Mouse (Mus musculus) CD8-positive naive resting alpha-beta T cell, adult 2 months (primary cell): Measurements from ENCODE around the gene Slc6a14.

ENCODE experiments used
- DNase-seq, 2 experiments: peaks; one replicate each; pipeline ENCODE4 v3.0.0; 2022; ENCODE audit warnings: low read depth in 2 of 2, low spot score in 2 of 2

The Slc6a14 gene

GRCm38 (mm10) chrX:21714829-21715228 lies at the start of gene Slc6a14:
Gene Slc6a14 (plus strand): TSS chrX:21714896.
- DNase-seq, result no peak

GRCm38 (mm10) chrX:21670896-21671295 lies 43.8 kb upstream of the Slc6a14 start:
- DNase-seq, result no peak

GRCm38 (mm10) chrX:21695220-21695619 lies 19.5 kb upstream of the Slc6a14 start:
- DNase-seq, result no peak

GRCm38 (mm10) chrX:21695687-21696086 lies 19.0 kb upstream of the Slc6a14 start:
- no peak for DNase-seq

- no peak for DNase-seq
These were observed 13.1 kb upstream of the Slc6a14 start for GRCm38 (mm10) chrX:21701646-21702045.

DNA sequence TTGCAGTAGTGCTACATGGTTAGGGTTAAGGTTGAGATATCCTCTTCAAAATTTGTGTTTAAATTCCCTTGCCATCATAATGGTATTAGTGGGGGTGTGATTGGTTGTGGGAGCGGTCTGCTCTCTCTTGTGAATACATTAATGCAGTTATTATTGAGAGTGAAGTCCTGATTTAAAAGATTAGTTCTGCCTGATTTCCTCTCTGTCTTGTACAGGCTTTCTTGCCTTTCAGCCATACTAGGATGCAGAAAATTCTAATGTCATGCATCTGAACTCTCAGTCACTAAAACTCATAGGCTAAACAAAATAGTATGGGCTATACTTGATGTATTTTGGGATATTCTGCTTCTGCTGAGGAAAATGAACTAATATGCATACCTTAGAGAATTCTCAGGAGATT lies 10.2 kb upstream of the Slc6a14 start:
- DNase-seq, result no peak

DNA sequence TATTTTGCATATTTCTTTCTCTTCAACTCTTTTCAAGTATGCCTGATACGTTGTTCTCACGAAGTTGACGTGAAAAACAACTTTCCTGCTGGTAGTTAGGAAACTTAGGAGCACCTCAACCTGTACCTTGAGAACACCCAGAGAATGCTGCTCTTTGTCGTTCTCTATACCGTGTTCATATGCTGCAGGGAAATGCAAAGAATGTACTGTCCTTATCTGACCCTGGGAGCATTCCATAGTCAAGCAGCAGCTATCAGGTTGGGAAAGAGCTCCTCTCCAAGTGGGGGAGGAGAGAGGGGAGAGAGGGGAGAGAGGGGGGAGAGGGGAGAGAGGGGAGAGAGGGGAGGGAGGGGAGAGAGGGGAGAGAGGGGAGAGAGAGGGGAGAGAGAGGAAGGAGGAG lies 597 bp downstream of the Slc6a14 start:
- no peak for DNase-seq

DNA sequence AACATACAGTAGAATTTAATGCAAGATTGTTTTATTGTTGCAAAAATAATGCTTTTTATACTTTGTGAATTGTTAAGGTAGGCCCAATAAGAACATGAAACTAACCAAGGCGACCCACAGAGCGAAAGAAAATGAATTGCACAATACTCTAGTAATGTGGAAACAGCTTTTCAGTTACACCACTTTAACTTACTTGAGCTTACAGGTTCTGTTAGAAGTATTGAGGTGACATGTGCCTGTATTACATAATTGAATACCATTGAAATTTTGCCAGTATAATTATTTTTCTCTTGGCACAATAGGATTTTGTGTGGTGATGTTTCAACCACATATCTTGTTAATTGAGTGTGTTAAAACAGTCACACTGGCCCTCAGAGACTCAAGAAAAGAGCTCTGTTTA lies 2.2 kb downstream of the Slc6a14 start:
- DNase-seq, result no peak

GRCm38 (mm10) chrX:21744997-21745396 lies 30.3 kb downstream of the Slc6a14 start, which contains the start of gene Gm28269:
Gene Gm28269 (minus strand): TSS chrX:21745097.
- no peak for DNase-seq
